Mouse (Mus musculus) liver, postnatal 0 days (tissue): ENCODE measurements at regions not wholly inside any gene's neighbourhood (a gene's known extent, or its start where the extent isn't known, plus 50 kb on each side); places are given as distances from the start of the nearest gene placed in this dataset.

Source experiments
- ATAC-seq: fragments of 200-750 bp; cut with Nextera tagmentation; 2 replicates; pipeline ENCODE4 v1.8.0; 2017; ENCODE audit warnings: mild to moderate bottlenecking, moderate library complexity
- DNase-seq: peaks from one replicate; pipeline ENCODE4 v3.0.0-alpha.2; 2016
- H3K27ac ChIP-seq: fragments of 300-500 bp; sonication (generic); 2 replicates; pipeline ENCODE4 v1.5.1; 2014; ENCODE audit warnings: antibody characterized with exemption, moderate library complexity, mild to moderate bottlenecking, low read depth
- H3K27me3 ChIP-seq: fragments of 300-500 bp; sonication (generic); 2 replicates; pipeline ENCODE4 v1.6.1; 2014; ENCODE audit warnings: low read length, control low read depth, mixed read lengths; ENCODE audit not compliant: insufficient read depth
- H3K36me3 ChIP-seq: fragments of 300-500 bp; sonication (generic); replicated peaks from 2 replicates; pipeline ENCODE4 v1.6.1; 2014; ENCODE audit warnings: mild to moderate bottlenecking, control low read depth, low read length, moderate library complexity, mixed read lengths; ENCODE audit not compliant: insufficient read depth
- H3K4me1 ChIP-seq: fragments of 300-500 bp; sonication (generic); 2 replicates; pipeline ENCODE4 v1.6.1; 2014; ENCODE audit warnings: antibody characterized with exemption, mild to moderate bottlenecking, control low read depth; ENCODE audit not compliant: insufficient read depth
- H3K4me2 ChIP-seq: fragments of 300-500 bp; sonication (generic); 2 replicates; pipeline ENCODE4 v1.6.1; 2014; ENCODE audit warnings: low read depth, mild to moderate bottlenecking, low read length, moderate library complexity, mixed read lengths
- H3K4me3 ChIP-seq: fragments of 300-500 bp; sonication (generic); 2 replicates; pipeline ENCODE4 v1.5.1; 2014; ENCODE audit warnings: low read depth, low read length
- H3K9ac ChIP-seq: fragments of 300-500 bp; sonication (generic); replicated peaks from 2 replicates; pipeline ENCODE4 v1.6.1; 2014; ENCODE audit warnings: mild to moderate bottlenecking, moderate library complexity
- H3K9me3 ChIP-seq: fragments of 300-500 bp; sonication (generic); 2 replicates; pipeline ENCODE4 v1.6.1; 2016; ENCODE audit warnings: mild to moderate bottlenecking, control low read depth, low read length, mixed read lengths
- CTCF ChIP-seq: sonication (generic); IDR thresholded peaks from 2 replicates; pipeline ENCODE4 v1.5.1; 2016; ENCODE audit warnings: antibody characterized with exemption, low read depth
- EP300 ChIP-seq: IDR thresholded peaks from 2 replicates; pipeline ENCODE4 v1.6.1; 2016; ENCODE audit warnings: antibody characterized with exemption, low read depth, mild to moderate bottlenecking
- WGBS: fragments of 180-500 bp; shearing (Covaris S2); extraction: QIAGEN DNeasy Blood & Tissue Kit; methylation state at CpG from one replicate; pipeline ENCODE4 v1.1.7; 2014; ENCODE audit not compliant: insufficient replicate concordance; 5-methylcytosine and 5-hydroxymethylcytosine counted together

DNA sequence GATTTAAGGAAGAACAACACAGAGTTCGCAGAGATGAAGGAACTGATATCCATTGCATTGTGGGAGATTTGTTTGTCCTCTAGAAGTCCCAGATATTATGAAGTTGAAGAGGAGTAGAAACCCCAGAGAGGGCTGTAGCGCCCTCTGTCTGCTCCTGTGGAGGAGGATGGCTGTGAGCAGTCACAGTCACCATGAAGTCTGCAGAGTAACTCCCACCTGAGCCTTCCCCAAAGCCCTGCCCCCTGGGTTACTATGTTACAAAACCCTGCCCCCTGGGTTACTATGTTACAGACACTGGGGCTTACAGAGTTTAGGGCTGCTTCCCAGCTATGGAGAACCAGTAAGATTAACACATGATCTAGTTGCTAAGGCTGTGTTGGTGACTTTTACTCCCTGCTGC, 62.9 kb upstream of the Irs2 start:
- H3K9me3 ChIP-seq: no peaks in the 10 kb centered on the region
- H3K4me2 ChIP-seq: peak overlapping the region; percentile 53
- no peaks in the 10 kb centered on the region for H3K27me3 ChIP-seq
- ATAC-seq: peak; percentile 96
- TF ChIP-seq CTCF (peak; percentile 64), EP300 (no peak)
- 29% methylated on average over 2 of the region's 2 CpGs for WGBS
- H3K27ac ChIP-seq: peak overlapping the region; percentile 3; the same call in 1 of the 2 replicates
- H3K4me1 ChIP-seq: peaks cover 4% of the 10 kb centered on the region; the same call in 1 of the 2 replicates
- peak overlapping the region; percentile 33 for H3K4me3 ChIP-seq
- peak; percentile 58 for DNase-seq
- H3K36me3 ChIP-seq: no peaks in the 10 kb centered on the region
- no peak overlapping the region for H3K9ac ChIP-seq

DNA sequence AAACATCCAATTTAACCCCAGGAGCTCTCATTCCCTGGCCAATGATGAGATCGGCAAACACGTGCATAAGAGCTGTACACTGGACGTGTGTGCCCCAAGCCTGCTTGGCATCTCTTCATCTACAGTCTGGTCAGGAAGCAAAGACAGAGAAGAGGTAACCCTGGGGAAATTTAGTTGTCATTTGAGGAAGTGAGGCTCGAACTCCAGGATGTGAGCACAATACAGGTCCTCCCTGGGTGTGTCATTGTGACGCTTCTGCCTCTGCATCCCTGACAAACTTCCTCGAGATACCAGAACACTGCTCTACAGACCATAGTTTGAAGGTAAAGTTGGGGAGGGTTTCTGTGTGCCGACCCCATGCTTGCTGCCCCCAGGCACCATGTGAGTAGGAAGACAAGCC, 59.2 kb upstream of the Irs2 start:
- Histone ChIP-seq H3K9ac (no peak overlapping the region), H3K27ac (no peak overlapping the region), H3K4me3 (no peak overlapping the region), H3K27me3 (no peaks in the 10 kb centered on the region), H3K4me1 (peaks cover 17% of the 10 kb centered on the region), H3K4me2 (no peak overlapping the region), H3K9me3 (no peaks in the 10 kb centered on the region), H3K36me3 (no peaks in the 10 kb centered on the region)
- TF ChIP-seq CTCF: no peak
- DNase-seq: no peak
- 52% methylated on average over 7 of the region's 7 CpGs for WGBS
- no peak for ATAC-seq

DNA sequence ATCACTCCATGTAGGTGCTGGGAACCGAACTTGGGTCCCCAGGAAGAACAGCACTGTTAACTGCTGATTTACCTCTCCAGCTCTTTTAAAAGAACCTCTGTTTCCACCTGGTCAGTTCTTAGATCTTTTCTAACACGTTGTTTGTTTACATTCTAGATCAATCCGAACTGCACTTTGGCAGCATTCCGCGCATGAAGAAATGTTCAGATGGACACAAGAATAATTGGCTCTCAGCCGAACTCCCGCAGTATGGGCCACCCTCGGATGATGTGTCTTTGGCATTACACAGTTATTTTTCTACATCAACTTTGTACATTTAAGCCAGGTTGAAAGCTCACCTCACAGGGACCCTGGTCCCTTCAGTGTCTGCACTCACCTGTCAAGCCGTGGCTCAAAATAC, 57.7 kb upstream of the Irs2 start:
- H3K27ac ChIP-seq: peak overlapping the region; percentile 59
- DNase-seq (peak; percentile 73), ATAC-seq (peak; percentile 75)
- no peak overlapping the region for H3K4me2 ChIP-seq
- H3K36me3 ChIP-seq: no peaks in the 10 kb centered on the region
- H3K4me1 ChIP-seq: peaks cover 22% of the 10 kb centered on the region
- no peak overlapping the region for H3K9ac ChIP-seq
- 73% methylated on average over 9 of the region's 9 CpGs for WGBS
- no peaks in the 10 kb centered on the region for H3K27me3 ChIP-seq
- TF ChIP-seq EP300: peak; percentile 54; the same call in 1 of the 2 replicates
- no peak for TF ChIP-seq CTCF
- no peak overlapping the region for H3K4me3 ChIP-seq
- H3K9me3 ChIP-seq: no peaks in the 10 kb centered on the region

DNA sequence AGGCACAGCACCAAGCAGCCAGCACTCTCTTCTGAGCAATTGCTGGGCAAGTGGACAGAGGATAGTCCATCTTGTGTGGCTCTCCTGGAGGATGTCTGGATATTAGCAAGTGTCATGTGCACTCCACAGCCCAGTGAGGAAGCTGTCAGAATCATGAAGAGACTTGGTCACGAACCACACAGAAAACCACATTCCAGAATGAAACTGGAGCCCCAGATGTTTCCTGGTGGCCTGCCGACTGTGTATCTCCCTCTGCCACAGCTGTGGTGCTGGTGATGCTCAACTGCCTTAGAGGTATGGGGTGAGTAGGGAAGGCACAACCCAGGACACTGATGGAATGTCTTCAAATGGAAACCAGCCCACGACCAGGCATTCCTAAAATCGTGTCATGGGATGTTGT, 57.0 kb upstream of the Irs2 start:
- ATAC-seq: no peak
- H3K27ac ChIP-seq: peak overlapping the region; percentile 59; the same call in 1 of the 2 replicates
- 35% methylated on average over 4 of the region's 4 CpGs for WGBS
- no peak overlapping the region for H3K9ac ChIP-seq
- TF ChIP-seq CTCF (no peak), EP300 (no peak)
- H3K9me3 ChIP-seq: no peaks in the 10 kb centered on the region
- DNase-seq: no peak
- H3K4me2 ChIP-seq: no peak overlapping the region
- H3K27me3 ChIP-seq: no peaks in the 10 kb centered on the region
- peaks cover 22% of the 10 kb centered on the region for H3K4me1 ChIP-seq
- no peaks in the 10 kb centered on the region for H3K36me3 ChIP-seq
- no peak overlapping the region for H3K4me3 ChIP-seq

DNA sequence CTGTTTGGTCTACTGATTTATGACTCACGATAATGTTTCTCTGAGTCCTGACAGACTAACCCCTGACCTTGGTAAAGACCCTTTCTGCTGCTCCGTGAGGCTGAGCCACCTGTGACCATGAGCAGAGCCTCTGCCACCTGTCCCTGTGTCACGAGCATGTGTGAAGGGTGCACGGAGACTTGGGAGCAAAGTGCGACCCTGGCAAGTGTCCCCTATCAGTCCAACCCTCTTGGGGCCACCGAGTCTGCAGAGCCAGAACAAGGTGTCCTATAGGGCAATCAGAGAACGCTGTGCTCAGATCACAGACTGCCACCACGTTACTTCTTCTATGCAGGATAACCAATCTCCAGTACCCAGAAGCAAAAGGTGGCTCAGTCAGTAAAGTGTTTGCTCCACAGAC, 54.8 kb upstream of the Irs2 start:
- Histone ChIP-seq H3K27ac (no peak overlapping the region), H3K4me1 (peaks cover 22% of the 10 kb centered on the region), H3K9me3 (no peaks in the 10 kb centered on the region), H3K9ac (no peak overlapping the region), H3K4me2 (no peak overlapping the region), H3K36me3 (no peaks in the 10 kb centered on the region), H3K27me3 (no peaks in the 10 kb centered on the region), H3K4me3 (no peak overlapping the region)
- 74% methylated on average over 8 of the region's 8 CpGs for WGBS
- DNase-seq (no peak), ATAC-seq (no peak)
- TF ChIP-seq EP300 (no peak), CTCF (no peak)

DNA sequence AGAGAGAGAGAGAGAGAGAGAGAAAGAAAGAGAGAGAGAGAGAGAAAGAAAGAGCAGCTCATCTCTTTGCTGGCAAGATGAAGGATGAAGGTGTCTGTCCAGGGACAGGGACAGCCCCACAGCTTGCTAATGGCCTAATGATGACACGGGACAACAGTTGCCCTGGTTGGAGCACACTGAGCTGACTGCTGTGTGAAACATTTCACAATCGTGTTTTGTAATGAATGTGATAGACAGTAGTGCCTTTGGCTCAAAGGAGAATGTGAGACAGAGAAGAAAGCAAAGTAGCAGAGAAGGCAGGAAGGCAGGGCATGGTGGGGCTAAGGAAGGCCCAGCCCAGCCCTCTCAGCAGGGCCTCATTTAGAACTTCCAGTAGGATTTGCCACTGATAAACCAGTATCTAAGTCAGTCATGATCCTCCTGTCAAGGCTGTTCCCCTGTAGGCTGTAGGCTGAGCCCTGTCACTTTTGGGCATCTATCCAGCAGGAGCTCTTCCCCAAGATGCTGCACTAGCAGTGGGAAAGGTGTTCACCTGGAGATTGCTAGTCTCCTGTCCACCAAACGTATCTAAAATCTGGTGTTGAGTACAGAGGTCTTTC, 54.2 kb upstream of the Irs2 start:
- no peak for DNase-seq
- Histone ChIP-seq H3K4me3 (no peak overlapping the region), H3K27ac (peak overlapping the region; percentile 29; the same call in 1 of the 2 replicates), H3K9ac (no peak overlapping the region), H3K9me3 (no peaks in the 10 kb centered on the region), H3K4me1 (peaks cover 22% of the 10 kb centered on the region), H3K4me2 (no peak overlapping the region), H3K36me3 (no peaks in the 10 kb centered on the region), H3K27me3 (no peaks in the 10 kb centered on the region)
- TF ChIP-seq CTCF: no peak
- no peak; the same call in 1 of the 2 replicates for TF ChIP-seq EP300
- peak; percentile 90 for ATAC-seq
- 43% methylated on average over 3 of the region's 3 CpGs for WGBS
